Mouse (Mus musculus): ENCODE data around the gene Gm11034. TPM values are rescaled to one million over a fixed set of nuclear protein-coding genes. Genes with fewer than 3 reads are reported as not detected.

The Gm11034 gene
- not detected in 2 replicates for polyA plus RNA-seq (2012; rRNA removed)

DNA sequence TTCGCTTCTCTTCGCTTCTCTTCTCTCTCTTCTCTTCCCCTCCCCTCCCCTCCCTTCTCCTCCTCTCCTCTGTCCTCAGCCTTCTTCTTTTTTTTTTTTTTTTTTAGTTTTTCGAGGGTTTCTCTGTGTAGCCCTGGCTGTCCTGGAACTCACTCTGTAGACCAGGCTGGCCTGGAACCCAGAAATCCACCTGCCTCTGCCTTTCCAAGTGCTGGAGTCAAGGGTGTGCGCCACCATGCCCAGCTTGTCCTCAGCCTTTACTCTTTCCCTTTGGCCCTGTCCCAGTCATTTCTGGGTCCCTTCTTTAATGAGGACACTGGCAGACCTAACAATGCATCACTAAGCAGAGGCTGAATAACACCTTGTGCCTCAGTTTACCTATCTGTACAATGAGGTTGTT lies at the start of gene Gm11034:
Gene Gm11034, minus strand, starts transcription at position 101 of the 400 bp plus-strand sequence.

DNA sequence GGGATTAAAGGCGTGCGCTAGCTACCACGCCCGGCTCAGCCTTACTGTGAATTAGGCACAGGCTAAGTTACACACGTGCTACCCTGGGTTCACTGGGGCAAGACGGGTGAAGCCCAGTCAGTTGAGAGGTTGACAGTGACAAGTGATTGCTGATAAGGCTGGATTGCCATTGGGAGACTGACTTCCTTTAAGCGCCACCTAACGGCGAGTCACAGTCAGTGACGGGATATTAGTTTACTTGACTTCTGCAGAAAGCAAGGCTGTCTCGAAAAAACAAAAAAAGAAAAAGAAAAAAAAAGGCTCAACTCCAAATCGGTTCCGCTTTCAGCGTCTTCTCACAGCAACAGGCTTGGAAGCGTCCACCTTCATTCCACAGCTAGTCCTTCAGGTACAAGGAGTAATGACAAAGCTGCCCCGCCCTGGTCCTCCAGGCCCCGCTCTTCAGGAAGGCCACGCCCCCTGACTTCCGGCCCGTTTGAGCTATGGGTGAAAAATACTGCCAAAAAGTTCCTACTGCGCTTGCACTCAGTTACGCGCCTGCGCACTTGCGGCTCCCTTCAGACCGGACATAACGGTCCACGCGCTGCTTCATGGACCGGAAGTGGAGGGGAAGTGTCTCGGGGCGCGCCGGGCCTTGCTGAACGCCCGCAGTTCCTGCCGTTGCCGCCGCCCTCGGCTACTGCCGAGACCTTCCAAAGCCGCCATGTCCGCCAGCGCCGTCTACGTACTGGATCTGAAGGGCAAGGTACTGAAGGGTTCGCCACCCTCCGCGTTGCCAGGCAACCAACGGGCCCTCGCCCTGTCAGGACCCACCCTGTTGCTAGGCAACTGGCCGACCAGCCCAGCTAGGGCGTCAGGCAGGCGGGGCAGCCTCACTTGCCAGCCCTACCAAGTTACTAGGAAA lies 26.3 kb upstream of the Gm11034 start, which contains the start of gene Ap1m1:
Gene Ap1m1, plus strand, starts transcription at position 520 of the 904 bp plus-strand sequence.

DNA sequence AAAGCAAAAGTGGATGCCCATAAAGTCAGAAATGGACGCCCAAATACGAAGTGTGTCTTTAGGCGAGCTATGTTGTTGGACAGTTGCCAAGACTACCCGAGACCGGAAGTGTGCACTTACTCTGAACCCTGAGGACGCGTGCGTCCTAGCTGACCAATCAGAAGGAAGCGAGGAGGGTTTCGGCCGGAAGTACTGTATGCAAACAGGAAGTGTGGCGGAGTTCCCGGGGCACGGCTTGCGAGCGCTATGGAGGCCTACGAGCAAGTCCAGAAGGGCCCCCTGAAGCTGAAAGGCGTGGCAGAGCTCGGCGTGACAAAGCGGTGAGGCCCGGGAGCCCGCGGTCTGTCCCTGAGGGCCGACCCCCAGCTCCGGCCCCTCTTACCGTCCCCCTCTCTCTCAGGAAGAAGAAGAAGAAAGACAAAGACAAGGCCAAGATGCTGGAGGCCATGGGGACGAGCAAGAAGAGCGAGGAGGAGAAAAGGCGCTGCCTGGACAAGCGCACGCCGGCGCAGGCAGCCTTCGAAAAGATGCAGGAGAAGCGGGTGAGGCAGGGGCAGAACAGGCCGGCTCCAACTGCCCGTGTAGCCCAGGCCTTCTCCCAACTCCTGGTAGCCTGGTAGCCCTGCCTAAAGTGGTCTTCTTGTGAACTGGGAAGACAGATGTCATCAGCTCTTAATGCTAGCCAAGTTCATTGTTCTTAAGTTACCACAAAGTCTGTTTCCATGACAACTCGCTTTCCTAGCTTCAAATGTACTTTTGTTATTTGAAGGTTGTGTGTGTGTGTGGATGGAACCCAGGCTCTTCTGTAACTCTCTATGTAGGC lies 6.3 kb upstream of the Gm11034 start, which contains the start of gene Fam32a:
Gene Fam32a, plus strand, starts transcription at position 190 of the 823 bp plus-strand sequence.

GRCm38 (mm10) chr8:72212751-72213150 lies 685 bp downstream of the Gm11034 start, which contains the start of gene Cib3:
Cib3 (minus strand) TSS chr8:72212837.

GRCm38 (mm10) chr8:72189417-72190214 lies 23.8 kb downstream of the Gm11034 start, which contains the start of gene Hsh2d:
Hsh2d (plus strand) TSS chr8:72189638.

Other genes starting within 250 kb of the Gm11034 start
- 0.83 and 1.2 TPM in 2 replicates for gene Cyp4f18, start 204.0 kb downstream of the Gm11034 start, polyA plus RNA-seq (2012; rRNA removed)
- not detected in 2 replicates for gene Olfr372, start 172.4 kb downstream of the Gm11034 start, polyA plus RNA-seq (2012; rRNA removed)
- gene Olfr373, start 130.5 kb downstream of the Gm11034 start, polyA plus RNA-seq (2012; rRNA removed), result not detected in 2 replicates
- not detected in 2 replicates for gene Olfr374, start 106.6 kb downstream of the Gm11034 start, polyA plus RNA-seq (2012; rRNA removed)
- gene Tpm4, start 78.7 kb downstream of the Gm11034 start, polyA plus RNA-seq (2012; rRNA removed), result 54.5 and 55.8 TPM in 2 replicates
- gene Rab8a, start 52.4 kb downstream of the Gm11034 start, polyA plus RNA-seq (2012; rRNA removed), result 59.8 and 60.7 TPM in 2 replicates
- 0.14 and 0.36 TPM in 2 replicates for gene Hsh2d, start 24.0 kb downstream of the Gm11034 start, polyA plus RNA-seq (2012; rRNA removed)
- not detected in 2 replicates for gene Cib3, start 799 bp downstream of the Gm11034 start, polyA plus RNA-seq (2012; rRNA removed)
- gene Fam32a, start 6.1 kb upstream of the Gm11034 start, polyA plus RNA-seq (2012; rRNA removed), result 28.7 and 30.2 TPM in 2 replicates
- 34.5 and 39.2 TPM in 2 replicates for gene Ap1m1, start 26.4 kb upstream of the Gm11034 start, polyA plus RNA-seq (2012; rRNA removed)
- 7.9 and 8.8 TPM in 2 replicates for gene Gm10282, start 91.6 kb upstream of the Gm11034 start, polyA plus RNA-seq (2012; rRNA removed)
- gene Klf2, start 105.4 kb upstream of the Gm11034 start, polyA plus RNA-seq (2012; rRNA removed), result 3.1 TPM in 2 replicates
- 19.6 and 21.9 TPM in 2 replicates for gene Eps15l1, start 207.8 kb upstream of the Gm11034 start, polyA plus RNA-seq (2012; rRNA removed)
- gene Calr3, start 230.2 kb upstream of the Gm11034 start, polyA plus RNA-seq (2012; rRNA removed), result 0.27 and 0.30 TPM in 2 replicates
- gene 1700030K09Rik, start 230.2 kb upstream of the Gm11034 start, polyA plus RNA-seq (2012; rRNA removed), result 2.0 and 2.4 TPM in 2 replicates

All from liver, embryonic 14 days (tissue).